Mouse (Mus musculus) kidney, postnatal 0 days (tissue): ENCODE measurements around the gene Olfr1058. TPM values are rescaled to one million over a fixed set of nuclear protein-coding genes. Genes with fewer than 3 reads are reported as not detected.
"Not testable (repeated sequence)": the region's sequence is repeated elsewhere in the genome, so short reads cannot be mapped to it uniquely, and the experiment has no call there.

Source experiments
- ATAC-seq: fragments of 200-750 bp; cut with Nextera tagmentation; replicated peaks from 2 replicates; pipeline ENCODE4 v1.8.0; 2017; ENCODE audit warnings: low read depth, moderate number of reproducible peaks, moderate TSS enrichment, moderate library complexity; ENCODE audit not compliant: low FRiP score
- DNase-seq: peaks from one replicate; pipeline ENCODE4 v3.0.0-alpha.2; 2016; ENCODE audit warnings: low spot score
- H3K27ac ChIP-seq: fragments of 300-500 bp; sonication (generic); 2 replicates; pipeline ENCODE4 v1.5.1; 2014; ENCODE audit warnings: mild to moderate bottlenecking
- H3K27me3 ChIP-seq: fragments of 300-500 bp; sonication (generic); 2 replicates; pipeline ENCODE4 v1.6.1; 2014; ENCODE audit warnings: low read length, mixed read lengths; ENCODE audit not compliant: insufficient read depth
- H3K36me3 ChIP-seq: fragments of 300-500 bp; sonication (generic); 2 replicates; pipeline ENCODE4 v1.6.1; 2014; ENCODE audit warnings: low read length, mixed read lengths; ENCODE audit not compliant: insufficient read depth
- H3K4me1 ChIP-seq: fragments of 300-500 bp; sonication (generic); replicated peaks from 2 replicates; pipeline ENCODE4 v1.6.1; 2014; ENCODE audit warnings: antibody characterized with exemption, low read length, mixed read lengths; ENCODE audit not compliant: insufficient read depth
- H3K4me2 ChIP-seq: fragments of 300-500 bp; sonication (generic); 2 replicates; pipeline ENCODE4 v1.6.1; 2014; ENCODE audit warnings: mild to moderate bottlenecking, low read length, moderate library complexity, mixed read lengths
- H3K4me3 ChIP-seq: fragments of 300-500 bp; sonication (generic); replicated peaks from 2 replicates; pipeline ENCODE4 v1.5.1; 2014; ENCODE audit warnings: low read depth, low read length
- H3K9ac ChIP-seq: fragments of 300-500 bp; sonication (generic); 2 replicates; pipeline ENCODE4 v1.6.1; 2014; ENCODE audit warnings: low read depth, low read length
- H3K9me3 ChIP-seq: fragments of 300-500 bp; sonication (generic); replicated peaks from 2 replicates; pipeline ENCODE4 v1.6.1; 2016; ENCODE audit warnings: low read length, inconsistent platforms, mixed read lengths
- CTCF ChIP-seq: IDR thresholded peaks from 2 replicates; pipeline ENCODE4 v1.5.1; 2016; ENCODE audit warnings: antibody characterized with exemption, low read depth, mild to moderate bottlenecking, moderate library complexity
- WGBS: fragments of 180-500 bp; shearing (Covaris S2); extraction: QIAGEN DNeasy Blood & Tissue Kit; methylation state at CpG from one replicate; pipeline ENCODE4 v1.1.7; 2014; 5-methylcytosine and 5-hydroxymethylcytosine counted together
- polyA plus RNA-seq: library from polyadenylated mRNA; unstranded; fragments of >200 nt; fragmentation: Nextera tagmentation; extraction: Ambion mirVana; gene quantifications from 2 replicates; pipeline ENCODE4 v1.2.1, GENCODE M21; 2015

Gene Olfr1058
- polyA plus RNA-seq, 1 experiment from 2014 or later = not detected

- DNase-seq (no peak), ATAC-seq (no peak)
- Histone ChIP-seq H3K4me3 (no peak within 1 kb of the TSS), H3K27ac (no peak within 1 kb of the TSS), H3K9me3 (no peaks in the 10 kb centered on the region), H3K4me2 (no peak within 1 kb of the TSS), H3K9ac (no peak within 1 kb of the TSS), H3K4me1 (no peaks in the 10 kb centered on the region), H3K36me3 (no peaks in the 10 kb centered on the region), H3K27me3 (no peaks in the 10 kb centered on the region)
- no peak for TF ChIP-seq CTCF
Observed at GRCm38 (mm10) chr2:86362369-86362768, 26.0 kb downstream of the Olfr1058 start, which contains the start of gene Olfr1056. Gene Olfr1056, minus strand, starts transcription at chr2:86362469.

- DNase-seq, H3K9ac ChIP-seq, H3K27me3 ChIP-seq, H3K27ac ChIP-seq, H3K4me1 ChIP-seq, H3K4me2 ChIP-seq, H3K4me3 ChIP-seq, ATAC-seq, H3K9me3 ChIP-seq, H3K36me3 ChIP-seq: not testable (repeated sequence)
- WGBS = 92% methylated on average over 1 of the region's 1 CpGs
Observed at GRCm38 (mm10) chr2:86351751-86352150, 36.6 kb downstream of the Olfr1058 start.

- H3K4me2 ChIP-seq = no peak within 1 kb of the TSS
- TF ChIP-seq CTCF = no peak
- WGBS = 76% methylated on average over 5 of the region's 5 CpGs
Observed at GRCm38 (mm10) chr2:86350184-86350583, 38.2 kb downstream of the Olfr1058 start, which contains the start of gene Olfr1055. Gene Olfr1055, minus strand, starts transcription at chr2:86350284.

GRCm38 (mm10) chr2:86335333-86335732 lies 53.0 kb downstream of the Olfr1058 start, which contains the start of gene Olfr1054:
Gene Olfr1054, minus strand, starts transcription at chr2:86335433.
- H3K9ac ChIP-seq = no peak within 1 kb of the TSS
- 79% methylated on average over 3 of the region's 3 CpGs for WGBS
- no peaks in the 10 kb centered on the region for H3K4me1 ChIP-seq
- H3K9me3 ChIP-seq = no peaks in the 10 kb centered on the region
- no peaks in the 10 kb centered on the region for H3K27me3 ChIP-seq
- TF ChIP-seq CTCF = no peak
- no peak within 1 kb of the TSS for H3K27ac ChIP-seq
- H3K4me3 ChIP-seq = no peak within 1 kb of the TSS
- no peak within 1 kb of the TSS for H3K4me2 ChIP-seq
- no peaks in the 10 kb centered on the region for H3K36me3 ChIP-seq
- no peak for DNase-seq
- ATAC-seq = no peak

More at GRCm38 (mm10) chr2:86350184-86350583, 38.2 kb downstream of the Olfr1058 start, which contains the start of gene Olfr1055:
- Histone ChIP-seq H3K27me3 (no peaks in the 10 kb centered on the region), H3K36me3 (no peaks in the 10 kb centered on the region), H3K27ac (no peak within 1 kb of the TSS), H3K9ac (no peak within 1 kb of the TSS), H3K9me3 (no peaks in the 10 kb centered on the region), H3K4me1 (no peaks in the 10 kb centered on the region), H3K4me3 (no peak within 1 kb of the TSS)
- no peak for ATAC-seq
- no peak for DNase-seq

Other genes starting within 250 kb of the Olfr1058 start
- not detected in 2 replicates for gene Olfr1040, start 241.8 kb downstream of the Olfr1058 start, polyA plus RNA-seq
- gene Olfr1042, start 226.7 kb downstream of the Olfr1058 start, polyA plus RNA-seq = not detected in 2 replicates
- gene Olfr1043, start 221.0 kb downstream of the Olfr1058 start, polyA plus RNA-seq = not detected in 2 replicates
- not detected in 2 replicates for gene Olfr1044, start 210.7 kb downstream of the Olfr1058 start, polyA plus RNA-seq
- gene Olfr52, start 202.9 kb downstream of the Olfr1058 start, polyA plus RNA-seq = not detected in 2 replicates
- not detected in 2 replicates for gene Olfr1045, start 185.6 kb downstream of the Olfr1058 start, polyA plus RNA-seq
- not detected in 2 replicates for gene Olfr1046, start 169.2 kb downstream of the Olfr1058 start, polyA plus RNA-seq
- not detected in 2 replicates for gene Olfr1047, start 157.2 kb downstream of the Olfr1058 start, polyA plus RNA-seq
- gene Olfr1048, start 148.3 kb downstream of the Olfr1058 start, polyA plus RNA-seq = not detected in 2 replicates
- not detected in 2 replicates for gene Olfr1049, start 130.2 kb downstream of the Olfr1058 start, polyA plus RNA-seq
- gene Olfr1051, start 109.5 kb downstream of the Olfr1058 start, polyA plus RNA-seq = not detected in 2 replicates
- not detected in 2 replicates for gene Olfr1052, start 96.1 kb downstream of the Olfr1058 start, polyA plus RNA-seq
- gene Olfr1053, start 73.3 kb downstream of the Olfr1058 start, polyA plus RNA-seq = not detected in 2 replicates
- gene Olfr1054, start 53.1 kb downstream of the Olfr1058 start, polyA plus RNA-seq = not detected in 2 replicates
- not detected in 2 replicates for gene Olfr1055, start 38.3 kb downstream of the Olfr1058 start, polyA plus RNA-seq
- not detected in 2 replicates for gene Olfr1056, start 26.1 kb downstream of the Olfr1058 start, polyA plus RNA-seq
- not detected in 2 replicates for gene Olfr1057, start 10.2 kb downstream of the Olfr1058 start, polyA plus RNA-seq
- not detected in 2 replicates for gene Olfr1061, start 25.5 kb upstream of the Olfr1058 start, polyA plus RNA-seq
- gene Olfr1062, start 38.2 kb upstream of the Olfr1058 start, polyA plus RNA-seq = not detected in 2 replicates
- not detected in 2 replicates for gene Olfr1065, start 62.0 kb upstream of the Olfr1058 start, polyA plus RNA-seq
- gene Olfr1066, start 67.7 kb upstream of the Olfr1058 start, polyA plus RNA-seq = not detected in 2 replicates
- gene Olfr228, start 98.8 kb upstream of the Olfr1058 start, polyA plus RNA-seq = not detected in 2 replicates
- gene Olfr1076, start 119.9 kb upstream of the Olfr1058 start, polyA plus RNA-seq = not detected in 2 replicates
- not detected in 2 replicates for gene Olfr1079, start 153.9 kb upstream of the Olfr1058 start, polyA plus RNA-seq
- gene Olfr1080, start 169.7 kb upstream of the Olfr1058 start, polyA plus RNA-seq = not detected in 2 replicates
- gene Olfr1082, start 210.4 kb upstream of the Olfr1058 start, polyA plus RNA-seq = not detected in 2 replicates